Mouse (Mus musculus): ENCODE results near the gene Serpinc1. TPM values are rescaled to one million over a fixed set of nuclear protein-coding genes. Genes with fewer than 3 reads are reported as not detected.
"Not testable (repeated sequence)": the region's sequence is repeated elsewhere in the genome, so short reads cannot be mapped to it uniquely, and the experiment has no call there.

Gene Serpinc1
- polyA plus RNA-seq, 1 experiment from 2014 or later = 3.3 TPM

DNA sequence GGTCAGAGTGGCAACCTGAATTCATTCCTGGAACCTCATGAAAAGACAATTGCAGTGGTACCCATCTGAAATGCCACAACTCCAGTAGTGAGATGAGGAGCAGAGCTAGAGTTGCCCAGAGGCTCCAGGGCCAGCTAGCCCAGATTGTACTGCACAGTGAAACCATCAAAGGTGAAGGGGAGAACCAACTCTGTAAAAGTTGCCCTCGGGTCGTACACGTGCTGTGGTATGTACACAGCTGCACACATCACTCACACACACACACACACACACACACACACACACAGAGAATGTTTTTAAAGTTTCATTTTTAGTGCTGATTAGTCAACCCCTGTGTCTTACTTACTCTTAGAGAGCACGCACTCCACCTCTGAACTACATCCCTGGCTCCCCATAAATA lies 3.0 kb downstream of the Serpinc1 start:
- Histone ChIP-seq H3K4me3 (ENCODE audit: low read depth, low read length) (no peak overlapping the region), H3K4me1 (ENCODE audit: control insufficient read depth, insufficient read depth, low read length) (no peaks in the 10 kb centered on the region), H3K4me2 (ENCODE audit: low read length) (no peak overlapping the region), H3K9me3 (replicated peaks; ENCODE audit: control insufficient read depth, low read length, poor library complexity, severe bottlenecking) (no peaks in the 10 kb centered on the region), H3K27ac (ENCODE audit: low read length) (no peak overlapping the region), H3K36me3 (ENCODE audit: control insufficient read depth, insufficient read depth, low read length) (no peaks in the 10 kb centered on the region; the same call in 1 of the 2 replicates), H3K9ac (ENCODE audit: low read depth, low read length) (no peak overlapping the region), H3K27me3 (ENCODE audit: control insufficient read depth, insufficient read depth, low read depth, low read length) (no peaks in the 10 kb centered on the region)
- 92% methylated on average over 4 of the region's 4 CpGs for WGBS
- ATAC-seq = no peak

DNA sequence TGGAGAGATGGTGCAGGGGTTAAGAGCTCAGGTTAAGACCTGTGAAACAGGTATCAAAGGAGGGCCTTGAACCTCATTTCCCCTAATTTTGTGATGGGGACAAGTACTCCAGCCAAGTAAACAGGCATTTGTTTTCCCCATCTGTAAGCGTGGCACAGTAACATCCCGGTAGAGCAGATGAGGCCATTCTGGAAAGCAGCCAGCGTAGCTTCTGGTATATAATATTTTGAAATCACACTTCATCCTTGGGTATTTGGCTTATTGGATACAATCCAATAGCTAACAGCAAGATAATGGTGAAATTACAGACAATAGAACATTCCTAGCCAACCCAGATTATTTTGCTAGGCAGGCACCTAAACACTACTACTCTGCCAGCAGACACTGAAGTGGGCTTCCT lies 4.5 kb downstream of the Serpinc1 start:
- Histone ChIP-seq H3K4me3 (ENCODE audit: low read depth, low read length) (no peak overlapping the region), H3K36me3 (ENCODE audit: control insufficient read depth, insufficient read depth, low read length) (no peaks in the 10 kb centered on the region; the same call in 1 of the 2 replicates), H3K9me3 (replicated peaks; ENCODE audit: control insufficient read depth, low read length, poor library complexity, severe bottlenecking) (no peaks in the 10 kb centered on the region), H3K27me3 (ENCODE audit: control insufficient read depth, insufficient read depth, low read depth, low read length) (no peaks in the 10 kb centered on the region), H3K9ac (ENCODE audit: low read depth, low read length) (no peak overlapping the region), H3K4me1 (ENCODE audit: control insufficient read depth, insufficient read depth, low read length) (no peaks in the 10 kb centered on the region), H3K4me2 (ENCODE audit: low read length) (no peak overlapping the region), H3K27ac (ENCODE audit: low read length) (no peak overlapping the region)
- 80% methylated on average over 3 of the region's 3 CpGs for WGBS
- no peak for ATAC-seq

DNA sequence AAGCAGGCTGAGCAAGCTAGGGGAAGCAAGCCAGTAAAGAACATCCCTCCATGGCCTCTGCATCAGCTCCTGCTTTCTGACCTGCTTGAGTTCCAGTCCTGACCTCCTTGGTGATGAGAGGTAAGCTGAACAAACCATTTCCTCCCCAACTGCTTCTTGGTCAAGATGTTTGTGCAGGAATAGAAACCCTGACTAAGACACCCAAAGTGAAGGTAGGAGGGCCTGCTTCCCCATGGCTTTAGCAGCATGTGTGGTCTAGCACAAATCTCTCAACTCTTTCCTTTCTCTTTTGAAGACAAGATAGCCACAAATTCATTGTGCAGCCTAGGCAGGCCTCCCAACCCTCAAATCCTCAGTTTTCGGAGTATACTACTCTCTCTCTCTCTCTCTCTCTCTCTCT lies 6.3 kb downstream of the Serpinc1 start:
- H3K27me3 ChIP-seq (ENCODE audit: control insufficient read depth, insufficient read depth, low read depth, low read length); ATAC-seq; H3K4me2 ChIP-seq (ENCODE audit: low read length); H3K4me1 ChIP-seq (ENCODE audit: control insufficient read depth, insufficient read depth, low read length); H3K9ac ChIP-seq (ENCODE audit: low read depth, low read length); H3K9me3 ChIP-seq (replicated peaks; ENCODE audit: control insufficient read depth, low read length, poor library complexity, severe bottlenecking); H3K36me3 ChIP-seq (ENCODE audit: control insufficient read depth, insufficient read depth, low read length); H3K27ac ChIP-seq (ENCODE audit: low read length); H3K4me3 ChIP-seq (ENCODE audit: low read depth, low read length): not testable (repeated sequence)
- WGBS = 67% methylated on average over 1 of the region's 1 CpGs

DNA sequence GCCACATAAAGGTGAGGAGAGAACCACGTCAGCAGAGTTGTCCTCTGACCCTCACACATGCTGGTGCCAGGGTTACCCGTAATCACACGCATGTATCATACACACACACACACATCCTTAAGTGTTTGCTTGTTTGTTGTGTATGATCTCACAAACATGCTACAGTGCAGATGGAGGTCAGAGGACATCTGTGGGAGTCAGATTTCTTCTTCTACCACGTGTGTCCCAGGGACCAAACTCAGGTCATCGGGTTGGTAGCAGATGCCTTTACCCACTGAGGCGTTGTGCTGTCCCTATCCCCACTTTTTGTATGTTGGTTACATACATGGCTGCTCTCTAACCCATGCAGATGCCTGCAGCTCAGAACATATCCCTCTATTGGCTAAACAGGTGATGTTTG lies 7.1 kb downstream of the Serpinc1 start:
- Histone ChIP-seq H3K9ac (ENCODE audit: low read depth, low read length) (no peak overlapping the region), H3K27me3 (ENCODE audit: control insufficient read depth, insufficient read depth, low read depth, low read length) (no peaks in the 10 kb centered on the region)

GRCm38 (mm10) chr1:160986881-160987635 lies 8.7 kb downstream of the Serpinc1 start:
- no peak for ATAC-seq
- Histone ChIP-seq H3K27ac (ENCODE audit: low read length) (no peak overlapping the region), H3K4me3 (ENCODE audit: low read depth, low read length) (no peak overlapping the region), H3K4me1 (ENCODE audit: control insufficient read depth, insufficient read depth, low read length) (no peaks in the 10 kb centered on the region), H3K36me3 (ENCODE audit: control insufficient read depth, insufficient read depth, low read length) (no peaks in the 10 kb centered on the region), H3K4me2 (ENCODE audit: low read length) (no peak overlapping the region), H3K27me3 (ENCODE audit: control insufficient read depth, insufficient read depth, low read depth, low read length) (no peaks in the 10 kb centered on the region), H3K9ac (ENCODE audit: low read depth, low read length) (no peak overlapping the region), H3K9me3 (replicated peaks; ENCODE audit: control insufficient read depth, low read length, poor library complexity, severe bottlenecking) (no peaks in the 10 kb centered on the region)
- 89% methylated on average over 17 of the region's 17 CpGs for WGBS

More for the DNA sequence above, 7.1 kb downstream of the Serpinc1 start:
- ATAC-seq = no peak
- H3K36me3 ChIP-seq (ENCODE audit: control insufficient read depth, insufficient read depth, low read length) = no peaks in the 10 kb centered on the region
- no peak overlapping the region for H3K27ac ChIP-seq (ENCODE audit: low read length)
- no peaks in the 10 kb centered on the region for H3K4me1 ChIP-seq (ENCODE audit: control insufficient read depth, insufficient read depth, low read length)
- no peak overlapping the region for H3K4me3 ChIP-seq (ENCODE audit: low read depth, low read length)
- no peak overlapping the region for H3K4me2 ChIP-seq (ENCODE audit: low read length)
- no peaks in the 10 kb centered on the region for H3K9me3 ChIP-seq (replicated peaks; ENCODE audit: control insufficient read depth, low read length, poor library complexity, severe bottlenecking)
- 85% methylated on average over 6 of the region's 6 CpGs for WGBS

GRCm38 (mm10) chr1:160989395-160989794 lies 11.0 kb downstream of the Serpinc1 start:
- WGBS = 92% methylated on average over 14 of the region's 15 CpGs
- Histone ChIP-seq H3K4me2 (ENCODE audit: low read length) (no peak overlapping the region), H3K4me1 (ENCODE audit: control insufficient read depth, insufficient read depth, low read length) (no peaks in the 10 kb centered on the region), H3K9ac (ENCODE audit: low read depth, low read length) (no peak overlapping the region), H3K4me3 (ENCODE audit: low read depth, low read length) (no peak overlapping the region), H3K9me3 (replicated peaks; ENCODE audit: control insufficient read depth, low read length, poor library complexity, severe bottlenecking) (no peaks in the 10 kb centered on the region), H3K27ac (ENCODE audit: low read length) (no peak overlapping the region), H3K36me3 (ENCODE audit: control insufficient read depth, insufficient read depth, low read length) (no peaks in the 10 kb centered on the region), H3K27me3 (ENCODE audit: control insufficient read depth, insufficient read depth, low read depth, low read length) (no peaks in the 10 kb centered on the region)
- ATAC-seq = no peak

DNA sequence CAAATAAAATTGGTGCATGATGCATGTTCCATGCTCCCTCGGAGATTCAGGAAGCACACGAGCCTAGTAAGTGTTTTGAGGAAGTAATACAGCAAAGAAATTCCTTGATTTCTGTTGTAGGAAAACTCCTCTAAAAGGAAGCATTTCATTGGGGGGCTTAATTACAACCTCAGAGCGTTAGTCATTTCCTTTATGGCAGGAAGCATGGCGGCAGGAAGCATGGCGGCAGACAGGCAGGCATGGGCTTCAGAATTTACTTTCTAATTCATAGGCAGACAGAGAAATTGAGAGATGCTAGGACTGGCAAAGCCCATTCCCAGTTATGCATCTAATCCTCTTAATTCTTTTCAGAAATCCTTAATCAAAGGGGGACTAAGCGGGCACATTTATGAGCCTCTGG lies 15.5 kb downstream of the Serpinc1 start:
- H3K27ac ChIP-seq (ENCODE audit: low read length) = no peak overlapping the region
- 64% methylated on average over 6 of the region's 6 CpGs for WGBS
- no peaks in the 10 kb centered on the region for H3K36me3 ChIP-seq (ENCODE audit: control insufficient read depth, insufficient read depth, low read length)
- no peaks in the 10 kb centered on the region for H3K27me3 ChIP-seq (ENCODE audit: control insufficient read depth, insufficient read depth, low read depth, low read length)
- ATAC-seq = no peak
- H3K9ac ChIP-seq (ENCODE audit: low read depth, low read length) = no peak overlapping the region
- H3K9me3 ChIP-seq (replicated peaks; ENCODE audit: control insufficient read depth, low read length, poor library complexity, severe bottlenecking) = no peaks in the 10 kb centered on the region
- H3K4me2 ChIP-seq (ENCODE audit: low read length) = no peak overlapping the region
- H3K4me3 ChIP-seq (ENCODE audit: low read depth, low read length) = no peak overlapping the region
- H3K4me1 ChIP-seq (ENCODE audit: control insufficient read depth, insufficient read depth, low read length) = no peaks in the 10 kb centered on the region

- Histone ChIP-seq H3K27me3 (ENCODE audit: control insufficient read depth, insufficient read depth, low read depth, low read length) (no peaks in the 10 kb centered on the region), H3K4me2 (ENCODE audit: low read length) (no peak overlapping the region), H3K4me3 (ENCODE audit: low read depth, low read length) (no peak overlapping the region), H3K4me1 (ENCODE audit: control insufficient read depth, insufficient read depth, low read length) (no peaks in the 10 kb centered on the region), H3K9me3 (replicated peaks; ENCODE audit: control insufficient read depth, low read length, poor library complexity, severe bottlenecking) (no peaks in the 10 kb centered on the region), H3K9ac (ENCODE audit: low read depth, low read length) (no peak overlapping the region), H3K36me3 (ENCODE audit: control insufficient read depth, insufficient read depth, low read length) (peaks cover 4% of the 10 kb centered on the region; the same call in 1 of the 2 replicates), H3K27ac (ENCODE audit: low read length) (no peak overlapping the region)
- 74% methylated on average over 4 of the region's 4 CpGs for WGBS
- ATAC-seq = no peak
Observed at GRCm38 (mm10) chr1:161004942-161005341, 26.6 kb downstream of the Serpinc1 start.

DNA sequence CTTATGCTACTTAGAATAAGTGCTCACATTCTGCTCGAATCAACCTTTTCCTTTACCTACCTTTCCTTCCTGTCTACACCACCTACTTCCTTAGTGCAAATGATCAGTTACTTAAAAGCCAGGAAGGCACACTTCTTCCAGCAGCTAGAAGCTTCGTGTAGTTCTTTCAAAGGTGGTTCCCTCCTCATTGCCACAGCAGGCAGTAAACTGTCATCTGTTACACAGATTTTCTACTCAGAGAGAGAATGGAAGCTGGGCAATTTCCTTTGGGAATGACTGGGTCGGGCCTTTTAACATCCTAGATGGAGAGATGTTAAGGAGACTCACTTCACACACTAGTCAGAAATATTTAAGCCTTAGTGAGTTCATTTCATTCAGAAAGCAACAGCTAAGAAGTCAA lies 27.1 kb downstream of the Serpinc1 start:
- Histone ChIP-seq H3K4me2 (ENCODE audit: low read length) (no peak overlapping the region), H3K9ac (ENCODE audit: low read depth, low read length) (no peak overlapping the region), H3K4me1 (ENCODE audit: control insufficient read depth, insufficient read depth, low read length) (no peaks in the 10 kb centered on the region), H3K9me3 (replicated peaks; ENCODE audit: control insufficient read depth, low read length, poor library complexity, severe bottlenecking) (no peaks in the 10 kb centered on the region), H3K36me3 (ENCODE audit: control insufficient read depth, insufficient read depth, low read length) (peaks cover 4% of the 10 kb centered on the region; the same call in 1 of the 2 replicates), H3K27me3 (ENCODE audit: control insufficient read depth, insufficient read depth, low read depth, low read length) (no peaks in the 10 kb centered on the region), H3K27ac (ENCODE audit: low read length) (no peak overlapping the region), H3K4me3 (ENCODE audit: low read depth, low read length) (no peak overlapping the region)
- ATAC-seq = no peak
- 79% methylated on average over 3 of the region's 3 CpGs for WGBS
